Mouse (Mus musculus) A20 (cell line): ENCODE measurements at regions not wholly inside any gene's neighbourhood (a gene's known extent, or its start where the extent isn't known, plus 50 kb on each side); places are given as distances from the start of the nearest gene placed in this dataset.

Source experiments
- DNase-seq: peaks from one replicate; pipeline ENCODE4 v3.0.0-alpha.2; 2011; ENCODE audit warnings: low read depth, low spot score

DNA sequence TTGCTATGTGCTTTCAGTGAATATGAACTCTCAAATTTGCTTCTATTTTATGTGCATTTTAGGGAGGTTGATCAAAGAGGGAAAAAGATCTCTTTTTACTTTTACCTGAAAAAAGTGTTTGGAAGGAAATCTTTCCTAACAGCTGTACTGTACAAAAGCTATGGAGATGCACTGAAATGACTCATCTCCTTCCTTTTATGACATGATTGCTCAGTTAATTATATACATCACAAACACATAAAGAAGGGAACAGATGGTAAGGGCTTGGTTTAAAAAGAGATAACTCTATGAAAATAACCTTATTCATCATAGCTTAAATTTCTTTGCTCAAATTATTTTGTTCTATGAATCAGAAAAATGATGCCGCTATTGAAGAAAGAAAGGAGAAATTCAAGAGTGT is 88.7 kb upstream of the Cylc2 start:
- DNase-seq: no peak

DNA sequence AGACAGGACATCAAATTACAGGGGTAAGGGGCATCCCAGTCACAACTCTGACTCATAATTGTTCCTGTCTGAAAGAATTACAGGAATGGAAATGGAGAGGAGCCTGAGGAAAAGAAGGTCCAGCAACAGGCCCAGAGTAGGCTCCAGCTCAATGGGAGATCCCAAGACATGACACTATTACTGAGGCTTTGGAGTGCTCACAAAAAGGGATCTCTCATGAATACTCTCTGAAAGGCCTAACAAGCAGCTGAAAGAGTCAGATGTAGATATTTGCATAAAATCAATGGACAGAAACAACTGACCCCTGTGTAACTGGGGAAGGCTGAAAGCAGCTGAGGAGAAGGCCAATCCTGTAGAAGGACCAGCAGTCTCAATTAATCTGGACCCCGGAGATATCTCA is 84.6 kb upstream of the Cylc2 start:
- peak; percentile 10 for DNase-seq

DNA sequence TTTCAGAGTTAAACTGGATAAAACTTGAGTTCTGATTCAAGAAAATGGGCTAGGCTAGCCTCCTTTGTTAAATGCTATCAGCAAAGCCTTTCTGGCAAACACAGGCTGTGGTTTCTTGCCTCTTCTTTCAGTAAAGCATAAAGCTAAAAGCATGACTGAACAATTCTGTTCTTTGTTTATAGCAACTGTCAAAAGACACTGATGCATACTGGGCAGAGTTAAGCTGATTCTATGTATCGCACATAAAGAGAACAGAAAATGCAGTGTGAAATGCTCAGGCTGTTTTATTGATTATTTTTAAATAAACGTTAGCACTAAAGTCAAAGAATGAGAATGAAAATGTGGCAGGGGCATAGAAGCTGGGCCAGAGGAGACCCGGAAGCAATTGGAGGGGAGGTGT is 63.5 kb upstream of the Cylc2 start:
- no peak for DNase-seq

DNA sequence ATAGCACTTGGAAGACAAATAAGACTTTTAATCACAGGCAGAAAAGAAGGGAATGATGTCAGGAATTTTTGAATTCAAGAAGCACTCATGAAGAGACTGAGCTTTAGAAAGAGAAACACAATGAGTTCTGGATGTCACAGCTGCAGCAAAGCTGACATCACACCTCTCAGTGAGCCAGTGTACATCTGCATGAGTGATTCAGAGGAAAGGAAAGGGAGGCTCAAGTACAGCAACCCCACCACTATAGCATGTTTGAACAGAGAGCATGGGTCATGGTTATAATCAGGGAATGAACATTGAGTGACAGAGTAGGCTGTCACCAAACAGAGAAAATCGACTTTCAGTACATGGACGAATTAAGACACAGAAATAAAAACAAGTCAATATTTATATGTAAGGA is 62.9 kb upstream of the Cylc2 start:
- no peak for DNase-seq
